Mouse (Mus musculus) thymus, adult 18-20 months (tissue): ENCODE data around the gene 4933427D14Rik.

ENCODE experiments used
- DNase-seq, 2 experiments: peaks; one replicate each; pipeline ENCODE4 v3.0.0; 2022; ENCODE audit warnings: mixed read lengths in 2 of 2

Gene 4933427D14Rik

GRCm38 (mm10) chr11:72207204-72207833, at the start of gene 4933427D14Rik, which contains the start of gene Txndc17:
Gene 4933427D14Rik, minus strand, starts transcription at chr11:72207459.
Gene Txndc17, plus strand, starts transcription at chr11:72207547.
- peak; percentile 84 to 85 for DNase-seq

GRCm38 (mm10) chr11:72256441-72256840, 49.2 kb upstream of the 4933427D14Rik start:
- no peak for DNase-seq

- DNase-seq, result no peak
Measured at GRCm38 (mm10) chr11:72255629-72256028, 48.4 kb upstream of the 4933427D14Rik start.

GRCm38 (mm10) chr11:72245196-72245753, 38.0 kb upstream of the 4933427D14Rik start:
- DNase-seq, result no peak

DNA sequence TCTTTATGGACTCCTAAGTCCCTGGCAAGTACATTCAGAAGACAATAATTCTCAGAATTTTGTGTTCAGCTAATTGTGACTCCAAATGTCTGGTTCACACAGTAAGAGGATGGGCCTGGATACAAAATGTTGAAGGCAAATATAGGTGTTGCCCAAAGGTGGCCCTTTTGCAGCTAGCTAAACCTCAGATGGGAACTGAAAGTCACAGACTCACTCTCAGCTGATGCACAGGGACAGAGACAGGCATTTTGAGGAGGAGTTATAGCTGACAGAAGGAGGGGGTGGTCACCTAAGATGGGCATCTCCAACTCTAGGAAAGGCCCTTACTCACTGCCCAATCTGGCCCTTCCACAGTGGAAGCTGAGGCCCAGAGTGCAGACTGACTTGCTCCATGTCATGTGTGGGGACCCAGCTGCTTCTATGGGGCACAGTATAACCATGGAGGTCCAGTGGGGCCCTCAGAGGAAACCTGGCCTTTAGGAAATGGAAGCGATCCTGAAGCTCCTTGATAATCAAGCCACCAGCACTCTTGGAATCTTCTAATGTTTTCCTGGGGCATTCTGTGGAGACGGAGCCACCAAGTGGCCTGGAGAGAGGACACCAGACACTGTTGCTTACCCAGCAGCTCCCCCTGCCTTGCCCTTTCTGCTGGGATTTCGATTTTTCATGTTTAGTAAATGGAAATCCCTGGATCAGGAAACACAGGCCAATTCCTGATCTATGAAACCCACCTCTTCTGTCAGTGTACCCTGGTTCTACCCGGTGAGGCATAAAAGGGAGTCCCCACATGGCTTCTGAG, 33.0 kb upstream of the 4933427D14Rik start:
- DNase-seq, result no peak

DNA sequence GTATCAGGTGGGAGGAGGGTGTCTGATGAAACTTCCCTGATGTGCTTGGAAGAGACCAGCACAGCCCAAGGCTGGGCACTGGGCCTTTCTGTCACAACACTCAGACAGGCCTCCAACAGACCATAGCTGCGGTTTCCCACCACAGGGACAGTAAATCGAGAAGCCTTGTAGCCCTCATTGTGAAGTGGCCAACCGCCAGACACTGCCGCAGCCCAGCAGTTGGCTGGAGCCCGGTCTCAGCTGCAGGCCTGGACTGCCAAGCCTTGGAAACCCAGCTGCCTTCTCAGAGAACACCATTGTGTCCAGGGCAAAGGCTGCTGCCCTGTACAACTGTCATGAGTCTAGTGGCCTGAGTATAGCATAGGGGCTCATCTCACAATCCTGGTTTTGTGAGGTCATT, 26.8 kb upstream of the 4933427D14Rik start:
- DNase-seq, result no peak

- DNase-seq, result no peak
Measured at GRCm38 (mm10) chr11:72232991-72233390, 25.7 kb upstream of the 4933427D14Rik start.

GRCm38 (mm10) chr11:72232068-72232467, 24.8 kb upstream of the 4933427D14Rik start:
- DNase-seq, result no peak

- DNase-seq, result no peak
Measured at GRCm38 (mm10) chr11:72228513-72228912, 21.3 kb upstream of the 4933427D14Rik start.

DNA sequence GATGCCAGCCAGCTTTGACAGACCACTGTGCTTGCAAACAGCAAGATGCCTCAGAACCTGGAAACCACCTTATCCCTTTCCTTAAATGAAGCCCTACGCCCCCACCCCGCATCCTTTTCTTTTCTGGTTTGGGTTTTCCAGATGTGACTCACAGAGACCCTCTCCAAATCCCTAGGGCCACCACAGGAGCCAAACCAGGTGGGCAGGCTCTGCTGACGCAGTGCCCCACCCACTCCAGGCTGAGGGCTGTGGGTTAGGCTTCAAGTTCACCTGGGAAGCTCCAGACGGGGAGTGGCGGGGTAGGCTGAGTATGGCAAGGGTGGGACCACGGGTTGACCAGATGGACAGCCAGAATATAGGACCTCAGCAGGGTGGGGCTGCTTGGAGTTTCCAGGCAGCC, 19.6 kb upstream of the 4933427D14Rik start:
- no peak for DNase-seq

DNA sequence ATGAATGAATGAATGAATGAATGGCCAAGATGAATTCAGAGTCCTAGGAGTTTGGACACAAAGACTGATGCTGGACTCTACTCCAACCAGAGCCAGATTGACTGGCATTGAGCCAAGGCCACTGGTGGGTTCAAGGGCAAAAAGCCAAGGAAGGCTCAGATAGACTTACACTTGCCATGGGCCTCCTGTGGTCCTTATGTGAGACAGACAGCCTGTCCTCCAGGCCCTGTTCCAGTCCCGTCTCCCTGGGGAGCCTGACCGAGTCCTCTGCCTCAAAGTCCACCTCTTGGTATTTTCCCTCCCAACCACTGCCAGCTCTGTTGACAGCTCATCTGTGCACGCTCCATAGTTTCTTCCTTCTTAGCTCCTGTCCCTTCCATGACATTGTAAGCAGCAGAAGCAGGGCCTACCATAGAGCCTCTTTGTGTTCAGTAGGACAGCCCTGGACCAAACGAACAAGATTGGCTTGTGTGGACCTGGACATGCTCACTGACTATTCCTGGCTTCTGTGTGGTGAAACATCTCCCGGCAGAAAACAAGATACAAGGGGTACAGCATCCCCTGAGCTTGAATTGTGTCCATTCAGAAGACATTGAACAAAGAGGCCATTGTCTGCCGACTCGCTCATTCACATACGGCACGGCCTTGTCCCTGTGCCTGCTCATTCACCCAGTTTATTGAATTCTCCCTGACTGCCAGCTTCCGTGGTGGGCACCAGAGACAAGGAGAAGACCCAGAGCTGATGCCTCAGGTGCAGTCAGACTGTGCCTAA, 18.9 kb upstream of the 4933427D14Rik start:
- DNase-seq, result no peak

GRCm38 (mm10) chr11:72224865-72225264, 17.6 kb upstream of the 4933427D14Rik start:
- DNase-seq, result peak in 1 of 2 experiments; percentile 26

GRCm38 (mm10) chr11:72223414-72223813, 16.2 kb upstream of the 4933427D14Rik start:
- no peak for DNase-seq

DNA sequence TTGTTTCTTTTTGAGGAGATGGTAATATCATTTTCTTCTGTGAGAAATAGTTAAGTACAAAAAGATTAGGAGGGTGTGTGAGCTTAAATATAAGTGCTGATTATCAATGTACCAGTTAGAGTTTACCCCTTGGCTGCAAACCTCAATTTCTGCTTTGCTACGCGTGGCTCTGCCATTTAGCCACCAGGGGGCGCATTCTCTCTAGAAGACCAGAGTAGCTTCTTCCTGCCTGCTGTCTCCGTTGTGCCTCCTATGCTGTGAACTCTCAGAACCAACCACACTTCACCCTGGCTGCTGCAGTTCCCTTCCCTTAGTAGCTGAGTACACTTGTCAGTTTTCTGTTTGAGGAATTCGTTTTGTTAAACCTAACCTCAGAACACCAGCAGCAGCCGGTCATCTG, 14.0 kb upstream of the 4933427D14Rik start:
- DNase-seq, result peak; percentile 47 to 50

DNA sequence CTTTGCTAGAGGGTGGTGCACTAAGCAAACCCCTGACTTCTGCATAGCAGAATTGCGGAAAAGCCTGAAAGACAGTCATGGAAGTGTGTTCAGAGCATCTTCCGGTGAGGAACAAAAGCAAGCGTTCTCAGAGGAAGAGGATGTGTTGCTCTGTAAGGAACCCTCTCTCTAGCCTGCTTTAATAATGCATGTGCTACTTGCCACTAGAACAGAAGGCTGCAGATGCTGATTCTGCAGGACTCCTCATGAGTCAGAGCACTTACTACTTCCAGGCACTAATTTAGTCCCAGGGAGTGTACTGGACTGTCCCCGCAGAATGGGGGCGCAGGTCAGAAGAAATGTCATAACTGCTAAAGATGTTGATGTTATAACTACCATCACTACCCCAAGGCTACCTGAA, 9.9 kb upstream of the 4933427D14Rik start:
- no peak for DNase-seq

GRCm38 (mm10) chr11:72215410-72215797, 8.1 kb upstream of the 4933427D14Rik start, which contains the start of gene Med31:
Gene Med31, minus strand, starts transcription at chr11:72215592.
- peak; percentile 71 to 76 for DNase-seq

DNA sequence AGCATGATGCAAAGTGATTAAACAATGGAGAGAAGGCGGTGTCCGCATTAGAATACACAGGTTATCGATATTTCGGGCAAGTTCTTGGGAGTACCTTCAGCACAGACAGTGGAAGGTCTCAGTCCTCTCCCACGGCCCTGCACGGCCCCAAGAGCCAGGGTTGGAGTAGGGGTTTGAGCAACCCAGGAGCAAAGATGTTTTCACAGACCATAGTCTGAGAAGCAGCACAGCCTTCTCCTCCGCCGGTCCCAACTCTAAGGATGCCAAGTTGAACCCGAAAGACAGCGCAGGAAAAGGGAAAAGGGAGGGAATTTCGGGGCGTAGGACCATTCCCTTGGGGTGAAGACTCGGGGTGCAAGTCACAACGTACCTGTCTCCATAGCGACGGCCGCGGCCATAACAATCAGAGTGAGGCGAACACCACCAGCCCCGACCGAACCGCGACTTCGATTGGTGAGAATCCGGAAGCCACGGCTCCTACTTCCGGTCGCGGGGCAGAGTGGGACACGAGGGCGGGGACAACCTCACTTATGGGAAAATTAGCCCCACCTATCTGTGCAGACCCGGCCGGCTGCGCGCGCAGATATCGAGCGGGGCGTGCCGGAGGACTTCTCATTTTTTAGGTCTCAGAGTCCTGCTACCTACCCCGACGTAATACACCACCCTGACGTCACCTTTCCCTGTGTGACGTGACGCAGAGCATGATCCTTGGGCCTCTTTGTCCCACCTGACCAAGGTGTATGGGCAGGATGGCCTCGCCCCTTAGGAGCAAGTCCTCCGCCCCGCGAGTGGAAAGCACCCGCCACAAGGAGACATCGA, 7.5 kb upstream of the 4933427D14Rik start:
- DNase-seq, result peak; percentile 86 to 89

- DNase-seq, result no peak
Measured at GRCm38 (mm10) chr11:72207834-72208377, 647 bp upstream of the 4933427D14Rik start.

GRCm38 (mm10) chr11:72206341-72207203, 687 bp downstream of the 4933427D14Rik start, which contains the start of gene Gm43951:
Gene Gm43951, minus strand, starts transcription at chr11:72206840.
- peak in 1 of 2 experiments; percentile 27 for DNase-seq

GRCm38 (mm10) chr11:72205256-72205655, 2.0 kb downstream of the 4933427D14Rik start:
- no peak for DNase-seq

GRCm38 (mm10) chr11:72203440-72203839, 3.8 kb downstream of the 4933427D14Rik start:
- no peak for DNase-seq
